Mouse (Mus musculus) layer of hippocampus, adult 8-10 months (tissue): ENCODE results near the gene Casq1. TPM values are rescaled to one million over a fixed set of nuclear protein-coding genes. Genes with fewer than 3 reads are reported as not detected.
A peak's percentile ranks its signal among the peaks of the same experiment; 100 is the strongest.
"Not testable (repeated sequence)": the region's sequence is repeated elsewhere in the genome, so short reads cannot be mapped to it uniquely, and the experiment has no call there.

Source experiments
- DNase-seq, 2 experiments: peaks; one replicate each; pipeline ENCODE4 v3.0.0; 2022; ENCODE audit warnings: low spot score in 2 of 2
- total RNA-seq, 4 experiments: library from RNA; stranded (reverse); gene quantifications; 2 replicates each; pipeline ENCODE4 v1.2.4; 2022

The Casq1 gene
- total RNA-seq = under 1 TPM in 3 of 4 experiments, not detected in 1; 0.67 to 0.91 (median 0.78) TPM

- no peak for DNase-seq
These were observed at the start of gene Casq1 for GRCm38 (mm10) chr1:172219451-172220406. Gene Casq1 (minus strand): TSS chr1:172219868.

GRCm38 (mm10) chr1:172261477-172262078 is 41.9 kb upstream of the Casq1 start, which contains the start of gene Igsf8:
Gene Igsf8 (plus strand): TSS chr1:172261641.
- no peak for DNase-seq

GRCm38 (mm10) chr1:172258314-172258713 is 38.6 kb upstream of the Casq1 start, which contains the start of gene Atp1a4:
Gene Atp1a4 (minus strand): TSS chr1:172258414.
- no peak for DNase-seq

GRCm38 (mm10) chr1:172247679-172248078 is 28.0 kb upstream of the Casq1 start:
- DNase-seq = no peak

- DNase-seq = peak; percentile 41 to 44
These were observed 27.5 kb upstream of the Casq1 start for GRCm38 (mm10) chr1:172247216-172247615.

- DNase-seq = not testable (repeated sequence)
These were observed 25.0 kb upstream of the Casq1 start for GRCm38 (mm10) chr1:172244645-172245044.

GRCm38 (mm10) chr1:172243547-172244205 is 24.0 kb upstream of the Casq1 start:
- DNase-seq = no peak

- DNase-seq = no peak
These were observed 22.7 kb upstream of the Casq1 start for GRCm38 (mm10) chr1:172242401-172242800.

GRCm38 (mm10) chr1:172240945-172241708 is 21.5 kb upstream of the Casq1 start:
- DNase-seq = no peak

GRCm38 (mm10) chr1:172229215-172229614 is 9.5 kb upstream of the Casq1 start:
- no peak for DNase-seq

- no peak for DNase-seq
These were observed 8.5 kb upstream of the Casq1 start for GRCm38 (mm10) chr1:172228209-172228608.

GRCm38 (mm10) chr1:172221297-172222063 is 1.8 kb upstream of the Casq1 start:
- no peak for DNase-seq

- no peak for DNase-seq
These were observed 746 bp upstream of the Casq1 start for GRCm38 (mm10) chr1:172220414-172220813.

- no peak for DNase-seq
These were observed 1.3 kb downstream of the Casq1 start for GRCm38 (mm10) chr1:172218164-172218910.

GRCm38 (mm10) chr1:172217148-172217547 is 2.5 kb downstream of the Casq1 start:
- DNase-seq = peak; percentile 90 to 91

- no peak for DNase-seq
These were observed 4.9 kb downstream of the Casq1 start for GRCm38 (mm10) chr1:172214748-172215147.

GRCm38 (mm10) chr1:172213771-172214170 is 5.9 kb downstream of the Casq1 start:
- DNase-seq = no peak

- DNase-seq = no peak
These were observed 6.9 kb downstream of the Casq1 start for GRCm38 (mm10) chr1:172212776-172213175.

GRCm38 (mm10) chr1:172207111-172207584 is 12.5 kb downstream of the Casq1 start:
- no peak for DNase-seq
